Mouse (Mus musculus) C2C12 (cell line): Measurements from ENCODE around the gene Erp27. TPM values are rescaled to one million over a fixed set of nuclear protein-coding genes. Genes with fewer than 3 reads are reported as not detected.

Experiments used
- H3K27me3 ChIP-seq: one replicate; pipeline ENCODE4 v1.6.1; 2011; ENCODE audit not compliant: control insufficient read depth, insufficient read depth, insufficient read length
- H3K36me3 ChIP-seq: one replicate; pipeline ENCODE4 v1.6.1; 2011; ENCODE audit not compliant: control insufficient read depth, insufficient read depth
- H3K4me3 ChIP-seq: one replicate; pipeline ENCODE4 v1.5.1; 2011; ENCODE audit warnings: mild to moderate bottlenecking, control low read depth; ENCODE audit not compliant: poor library complexity, insufficient read depth, severe bottlenecking
- H3K79me2 ChIP-seq: one replicate; pipeline ENCODE4 v1.6.1; 2011; ENCODE audit not compliant: control insufficient read depth, insufficient read depth
- H3K79me3 ChIP-seq: one replicate; pipeline ENCODE4 v1.6.1; 2011; ENCODE audit warnings: low read depth, control low read depth
- H3ac ChIP-seq: one replicate; pipeline ENCODE3; 2011; ENCODE audit warnings: low read depth; ENCODE audit not compliant: control insufficient read depth, insufficient read length
- CEBPB ChIP-seq: IDR thresholded peaks from one replicate; pipeline ENCODE4 v1.6.1; 2011; ENCODE audit warnings: low read depth, mild to moderate bottlenecking, control low read depth, moderate library complexity
- CTCF ChIP-seq: IDR thresholded peaks from one replicate; pipeline ENCODE4 v1.5.1; 2011; ENCODE audit not compliant: control insufficient read depth, insufficient read depth, insufficient read length
- FOSL1 ChIP-seq: IDR thresholded peaks from one replicate; pipeline ENCODE4 v1.8.0; 2011; ENCODE audit warnings: mild to moderate bottlenecking, low read length; ENCODE audit not compliant: poor library complexity, insufficient read depth, severe bottlenecking
- MAX ChIP-seq: IDR thresholded peaks from one replicate; pipeline ENCODE4 v1.6.1; 2011; ENCODE audit warnings: mild to moderate bottlenecking, control low read depth
- MYOD1 ChIP-seq: IDR thresholded peaks from one replicate; pipeline ENCODE4 v1.6.1; 2011; ENCODE audit warnings: low read depth; ENCODE audit not compliant: control insufficient read depth, insufficient read length
- MYOG ChIP-seq: IDR thresholded peaks from one replicate; pipeline ENCODE4 v1.6.1; 2011; ENCODE audit not compliant: control insufficient read depth, insufficient read length; ENCODE audit errors: extremely low read depth
- USF1 ChIP-seq: IDR thresholded peaks from one replicate; pipeline ENCODE4 v1.6.1; 2011; ENCODE audit warnings: low read depth, mild to moderate bottlenecking, control low read depth, moderate library complexity
- polyA plus RNA-seq: library from polyadenylated mRNA; unstranded; fragments of >200 nt; fragmentation: generic; extraction: Trizol; gene quantifications from one replicate; pipeline ENCODE4 v1.2.1, GENCODE M21; 2012; ENCODE audit warnings: missing spikeins

The Erp27 gene
- polyA plus RNA-seq, 1 experiment = 0.04 TPM

GRCm38 (mm10) chr6:136959131-136959530 lies 37.2 kb upstream of the Erp27 start:
- H3K27me3 ChIP-seq = no peaks in the 10 kb centered on the region
- no peak for TF ChIP-seq CEBPB
- no peaks in the 10 kb centered on the region for H3K79me3 ChIP-seq
- H3K36me3 ChIP-seq = no peaks in the 10 kb centered on the region
- no peak overlapping the region for H3K4me3 ChIP-seq
- no peak overlapping the region for H3ac ChIP-seq
- H3K79me2 ChIP-seq = no peaks in the 10 kb centered on the region

DNA sequence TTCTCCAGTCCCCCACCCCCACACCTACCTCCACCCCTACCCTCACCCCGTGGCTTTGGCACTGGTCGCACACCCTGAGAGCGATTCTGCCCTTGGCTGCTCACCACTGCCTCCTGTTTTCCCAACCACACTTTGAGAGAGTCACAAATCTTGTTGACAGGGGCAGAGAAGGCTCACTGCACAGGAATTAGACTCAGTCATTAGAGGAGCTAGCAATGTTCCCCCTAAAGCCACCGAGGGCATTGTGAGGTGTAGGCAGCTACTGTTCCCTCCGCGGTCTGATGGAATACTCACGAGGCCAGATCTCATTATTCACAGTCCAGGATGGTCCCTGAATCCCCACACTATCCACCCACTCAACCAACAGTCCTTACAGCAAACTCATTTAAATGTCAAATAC lies 35.1 kb upstream of the Erp27 start:
- TF ChIP-seq MYOG (no peak), CEBPB (no peak), USF1 (no peak), MYOD1 (no peak), FOSL1 (no peak), CTCF (no peak), MAX (no peak)
- Histone ChIP-seq H3ac (no peak overlapping the region), H3K27me3 (no peaks in the 10 kb centered on the region), H3K4me3 (no peak overlapping the region), H3K79me2 (no peaks in the 10 kb centered on the region), H3K79me3 (no peaks in the 10 kb centered on the region), H3K36me3 (no peaks in the 10 kb centered on the region)

- Histone ChIP-seq H3K36me3 (no peaks in the 10 kb centered on the region), H3K4me3 (no peak overlapping the region), H3ac (no peak overlapping the region), H3K27me3 (no peaks in the 10 kb centered on the region), H3K79me2 (no peaks in the 10 kb centered on the region), H3K79me3 (no peaks in the 10 kb centered on the region)
- TF ChIP-seq USF1 (no peak), MYOD1 (no peak), FOSL1 (no peak), CTCF (no peak), MYOG (no peak), MAX (no peak), CEBPB (no peak)
Measured at GRCm38 (mm10) chr6:136955240-136955639, 33.3 kb upstream of the Erp27 start.

- Histone ChIP-seq H3K79me2 (no peaks in the 10 kb centered on the region), H3K36me3 (no peaks in the 10 kb centered on the region), H3K4me3 (no peak overlapping the region), H3K79me3 (no peaks in the 10 kb centered on the region), H3K27me3 (no peaks in the 10 kb centered on the region), H3ac (no peak overlapping the region)
- TF ChIP-seq USF1 (no peak), MYOG (no peak), FOSL1 (no peak), MYOD1 (no peak), CEBPB (no peak), CTCF (no peak), MAX (no peak)
Measured at GRCm38 (mm10) chr6:136954715-136955114, 32.7 kb upstream of the Erp27 start.

GRCm38 (mm10) chr6:136954192-136954591 lies 32.2 kb upstream of the Erp27 start:
- no peaks in the 10 kb centered on the region for H3K79me3 ChIP-seq
- no peak overlapping the region for H3K4me3 ChIP-seq
- no peaks in the 10 kb centered on the region for H3K36me3 ChIP-seq
- no peaks in the 10 kb centered on the region for H3K79me2 ChIP-seq
- H3K27me3 ChIP-seq = no peaks in the 10 kb centered on the region
- H3ac ChIP-seq = no peak overlapping the region
- no peak for TF ChIP-seq CEBPB
- TF ChIP-seq MYOD1 = no peak
- TF ChIP-seq MAX = no peak
- TF ChIP-seq MYOG = no peak
- TF ChIP-seq USF1 = no peak
- TF ChIP-seq FOSL1 = no peak
- TF ChIP-seq CTCF = no peak

- Histone ChIP-seq H3K79me3 (no peaks in the 10 kb centered on the region), H3K27me3 (no peaks in the 10 kb centered on the region), H3K4me3 (no peak overlapping the region), H3K36me3 (no peaks in the 10 kb centered on the region), H3ac (no peak overlapping the region), H3K79me2 (no peaks in the 10 kb centered on the region)
- TF ChIP-seq MYOG (no peak), CTCF (no peak), FOSL1 (no peak), USF1 (no peak), CEBPB (no peak), MYOD1 (no peak), MAX (no peak)
Measured at GRCm38 (mm10) chr6:136952930-136953329, 30.9 kb upstream of the Erp27 start.
